Mouse (Mus musculus) neural tube, embryonic 13.5 days (tissue): ENCODE results near the gene Gm20388. TPM values are rescaled to one million over a fixed set of nuclear protein-coding genes. Genes with fewer than 3 reads are reported as not detected.

ENCODE experiments used
- ATAC-seq: fragments of 200-750 bp; cut with Nextera tagmentation; 2 replicates; pipeline ENCODE4 v1.8.0; 2017; ENCODE audit warnings: low read depth, mild to moderate bottlenecking, moderate TSS enrichment, moderate library complexity
- H3K27ac ChIP-seq: fragments of 300-500 bp; sonication (generic); replicated peaks from 2 replicates; pipeline ENCODE4 v1.5.1; 2015; ENCODE audit warnings: moderate library complexity, mild to moderate bottlenecking, inconsistent platforms
- H3K27me3 ChIP-seq: fragments of 300-500 bp; sonication (generic); 2 replicates; pipeline ENCODE4 v1.6.1; 2015; ENCODE audit warnings: mild to moderate bottlenecking, inconsistent platforms
- H3K36me3 ChIP-seq: fragments of 300-500 bp; sonication (generic); 2 replicates; pipeline ENCODE4 v1.6.1; 2015; ENCODE audit warnings: mild to moderate bottlenecking, inconsistent platforms
- H3K4me1 ChIP-seq: fragments of 300-500 bp; sonication (generic); replicated peaks from 2 replicates; pipeline ENCODE4 v1.6.1; 2015; ENCODE audit warnings: inconsistent platforms
- H3K4me2 ChIP-seq: fragments of 300-500 bp; sonication (generic); 2 replicates; pipeline ENCODE4 v1.6.1; 2015; ENCODE audit warnings: inconsistent platforms, mild to moderate bottlenecking, moderate library complexity
- H3K4me3 ChIP-seq: fragments of 300-500 bp; sonication (generic); 2 replicates; pipeline ENCODE4 v1.5.1; 2015; ENCODE audit warnings: mild to moderate bottlenecking, inconsistent platforms
- H3K9ac ChIP-seq: fragments of 300-500 bp; sonication (generic); 2 replicates; pipeline ENCODE4 v1.6.1; 2015; ENCODE audit warnings: moderate library complexity, mild to moderate bottlenecking, inconsistent platforms
- H3K9me3 ChIP-seq: fragments of 300-500 bp; sonication (generic); 2 replicates; pipeline ENCODE4 v1.6.1; 2016; ENCODE audit warnings: inconsistent platforms
- WGBS: fragments of 180-500 bp; shearing (Covaris S2); methylation state at CpG from one replicate; pipeline ENCODE4 v1.1.7; 2015; 5-methylcytosine and 5-hydroxymethylcytosine counted together
- polyA plus RNA-seq: library from polyadenylated mRNA; unstranded; fragments of >200 nt; fragmentation: Nextera tagmentation; extraction: Ambion mirVana; gene quantifications from 2 replicates; pipeline ENCODE4 v1.2.1, GENCODE M21; 2015

Gm20388 gene
- polyA plus RNA-seq, 1 experiment from 2014 or later = 0.27 TPM

DNA sequence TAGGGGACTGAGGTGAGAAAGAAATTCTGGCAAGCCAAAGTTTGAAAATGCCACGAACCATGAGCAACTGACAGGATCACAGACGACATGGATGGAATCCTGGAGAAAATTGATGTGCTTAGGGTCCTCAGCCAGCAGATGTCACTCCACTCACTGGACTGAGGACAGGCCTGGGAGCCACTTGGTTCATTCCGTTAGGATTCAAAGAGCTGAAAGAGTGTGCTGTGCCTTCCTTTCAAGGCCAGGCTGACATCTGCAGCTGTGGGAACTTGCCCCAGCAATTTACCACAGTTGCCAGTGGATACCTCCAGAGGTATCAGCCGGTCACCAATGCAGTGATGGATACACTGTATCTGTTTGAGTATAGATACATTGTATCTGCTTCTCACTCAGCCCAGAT lies 3854.0 kb downstream of the Gm20388 start:
- H3K36me3 ChIP-seq = no peaks in the 10 kb centered on the region
- H3K9me3 ChIP-seq = no peaks in the 10 kb centered on the region
- H3K4me1 ChIP-seq = peaks cover 48% of the 10 kb centered on the region
- H3K9ac ChIP-seq = no peak overlapping the region
- WGBS = 37% methylated on average over 4 of the region's 4 CpGs
- H3K27ac ChIP-seq = no peak overlapping the region
- ATAC-seq = no peak
- peaks cover 4% of the 10 kb centered on the region; the same call in 1 of the 2 replicates for H3K27me3 ChIP-seq
- H3K4me3 ChIP-seq = no peak overlapping the region
- no peak overlapping the region for H3K4me2 ChIP-seq

DNA sequence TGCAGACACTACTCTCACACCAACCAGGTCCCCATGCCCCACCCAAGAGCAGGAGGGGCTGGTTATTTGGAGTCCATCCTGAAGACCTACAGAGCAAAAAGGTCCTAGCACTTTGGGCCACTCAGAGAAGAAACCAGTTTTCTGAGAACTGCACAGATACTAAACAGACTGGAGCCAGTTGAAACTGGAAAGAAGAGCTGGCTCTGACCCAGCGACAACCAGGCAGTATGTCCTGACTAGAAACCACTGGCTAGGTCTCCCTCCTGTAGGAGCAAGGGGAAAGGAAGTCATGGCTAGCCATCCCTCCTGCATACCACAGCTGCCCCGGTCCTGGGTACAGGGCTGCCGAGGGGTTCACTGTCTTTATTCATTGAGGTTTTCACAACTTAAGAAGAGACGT lies 3855.9 kb downstream of the Gm20388 start:
- no peaks in the 10 kb centered on the region for H3K36me3 ChIP-seq
- 86% methylated on average over 4 of the region's 4 CpGs for WGBS
- H3K4me2 ChIP-seq = no peak overlapping the region
- peaks cover 4% of the 10 kb centered on the region; the same call in 1 of the 2 replicates for H3K27me3 ChIP-seq
- no peak overlapping the region for H3K4me3 ChIP-seq
- peaks cover 30% of the 10 kb centered on the region for H3K4me1 ChIP-seq
- no peaks in the 10 kb centered on the region for H3K9me3 ChIP-seq
- no peak overlapping the region for H3K27ac ChIP-seq
- no peak overlapping the region for H3K9ac ChIP-seq
- ATAC-seq = no peak

DNA sequence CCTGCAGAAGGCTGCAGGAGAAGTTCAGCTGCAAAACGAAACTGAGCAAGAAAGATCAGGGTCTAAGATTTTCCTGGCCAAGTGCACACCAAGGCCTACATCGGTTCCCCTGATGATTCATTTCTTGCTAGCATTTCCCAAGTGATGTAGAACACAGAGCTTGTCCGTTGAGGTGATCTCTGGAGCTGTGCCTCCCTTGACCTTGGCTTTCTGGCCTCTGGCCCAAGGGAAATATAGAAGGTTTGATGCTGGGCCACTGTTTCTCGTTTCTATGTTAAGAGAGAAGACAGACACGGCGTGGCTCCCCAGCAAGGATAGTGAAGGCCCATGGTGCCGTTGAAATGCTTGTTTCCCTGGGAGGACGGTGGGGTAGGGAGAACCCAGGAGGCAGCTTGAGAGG lies 3857.2 kb downstream of the Gm20388 start:
- Histone ChIP-seq H3K27me3 (peaks cover 4% of the 10 kb centered on the region; the same call in 1 of the 2 replicates), H3K9ac (no peak overlapping the region), H3K36me3 (no peaks in the 10 kb centered on the region), H3K27ac (no peak overlapping the region), H3K4me2 (no peak overlapping the region), H3K4me1 (peaks cover 16% of the 10 kb centered on the region), H3K9me3 (no peaks in the 10 kb centered on the region), H3K4me3 (no peak overlapping the region)
- WGBS = 81% methylated on average over 8 of the region's 8 CpGs
- no peak for ATAC-seq

DNA sequence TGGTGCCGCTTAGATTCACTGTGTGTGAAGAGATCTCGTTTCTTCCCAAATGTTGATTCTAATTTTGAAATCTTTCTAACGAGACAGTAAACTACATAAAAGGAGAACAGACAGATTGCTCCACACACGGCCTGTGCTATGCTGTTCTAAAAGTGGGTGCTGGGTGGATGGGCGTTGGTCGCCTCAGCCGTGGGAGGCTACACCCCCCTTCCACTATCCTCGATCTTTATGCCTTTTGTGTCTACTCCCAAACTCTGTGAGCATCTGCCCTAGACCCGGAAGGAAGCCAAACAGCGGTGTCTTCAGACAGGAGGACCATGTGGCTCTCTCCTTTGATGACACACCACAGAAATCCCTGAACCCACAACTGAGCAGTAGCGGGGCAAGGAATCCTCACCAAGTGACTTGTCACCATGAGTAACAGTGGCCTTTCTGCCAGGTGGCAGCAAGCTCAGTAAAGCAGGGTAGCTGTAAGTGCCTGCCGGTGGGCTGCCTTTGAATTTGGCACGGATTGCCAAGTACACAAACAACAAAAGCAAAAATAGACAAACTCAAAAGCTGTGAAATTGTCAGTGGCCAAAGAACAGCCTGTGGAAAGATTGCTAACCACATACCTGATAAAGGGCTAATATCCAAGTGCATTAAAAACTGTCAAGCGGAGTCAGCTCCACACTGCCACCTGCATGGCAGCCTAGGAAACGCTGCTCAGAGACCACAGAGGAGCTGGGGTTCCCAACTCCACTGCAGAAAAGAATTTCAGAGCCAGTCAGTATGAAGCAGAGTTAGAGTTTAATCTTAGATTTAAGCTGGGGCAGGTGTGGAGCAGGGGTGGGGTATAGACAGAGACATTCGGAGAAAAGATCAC lies 3858.1 kb downstream of the Gm20388 start:
- Histone ChIP-seq H3K27ac (no peak overlapping the region), H3K4me1 (peaks cover 11% of the 10 kb centered on the region), H3K36me3 (no peaks in the 10 kb centered on the region), H3K4me3 (no peak overlapping the region), H3K9ac (no peak overlapping the region), H3K4me2 (no peak overlapping the region), H3K27me3 (peaks cover 4% of the 10 kb centered on the region; the same call in 1 of the 2 replicates), H3K9me3 (no peaks in the 10 kb centered on the region)
- ATAC-seq = no peak
- WGBS = 65% methylated on average over 16 of the region's 16 CpGs

DNA sequence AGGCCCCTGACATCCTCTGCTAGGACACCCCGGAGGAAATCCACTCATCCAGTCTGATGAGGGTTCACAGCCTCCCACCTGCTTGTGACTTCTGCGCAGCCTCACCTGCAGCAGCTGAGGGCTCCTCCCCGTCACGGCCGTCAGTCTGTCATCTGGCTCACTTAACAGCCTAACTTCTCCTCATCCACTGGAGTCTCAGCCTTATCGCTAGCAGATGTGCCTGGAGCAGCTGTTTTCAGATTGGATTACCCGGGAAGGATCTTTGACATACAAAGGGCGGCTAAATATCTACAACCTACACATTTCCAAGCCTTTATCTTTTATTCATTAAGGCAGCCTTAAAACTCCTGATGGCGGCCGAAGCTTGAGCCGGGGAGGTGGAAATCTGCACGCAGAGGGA lies 3862.8 kb downstream of the Gm20388 start:
- H3K4me2 ChIP-seq = no peak overlapping the region
- no peak overlapping the region for H3K9ac ChIP-seq
- 0 out of 2 replicates have a peak, but pooled peaks cover 4% of the 10 kb centered on the region for H3K4me1 ChIP-seq
- no peak overlapping the region for H3K4me3 ChIP-seq
- H3K27ac ChIP-seq = no peak overlapping the region
- peaks cover 2% of the 10 kb centered on the region; the same call in 1 of the 2 replicates for H3K27me3 ChIP-seq
- 67% methylated on average over 12 of the region's 12 CpGs for WGBS
- ATAC-seq = no peak
- H3K36me3 ChIP-seq = no peaks in the 10 kb centered on the region
- H3K9me3 ChIP-seq = no peaks in the 10 kb centered on the region

DNA sequence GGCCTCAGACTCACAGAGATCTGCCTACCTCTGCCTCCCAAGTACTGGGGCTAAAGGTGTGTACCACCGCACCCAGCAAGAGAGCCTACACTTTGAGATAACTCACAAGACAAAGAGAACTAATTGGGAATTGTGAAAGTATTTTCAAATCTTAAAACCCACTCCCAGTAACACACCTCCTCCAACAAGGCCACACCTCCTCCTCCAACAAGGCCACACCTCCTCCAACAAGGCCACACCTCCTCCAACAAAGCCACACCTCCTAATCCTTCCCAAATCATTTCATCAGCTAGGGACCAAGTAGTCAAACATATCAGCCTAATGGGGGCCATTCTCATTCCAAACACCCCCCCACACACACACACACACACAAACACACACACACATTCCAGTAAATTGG lies 3863.8 kb downstream of the Gm20388 start:
- Histone ChIP-seq H3K4me2 (no peak overlapping the region), H3K27ac (no peak overlapping the region), H3K36me3 (no peaks in the 10 kb centered on the region), H3K9ac (no peak overlapping the region), H3K9me3 (no peaks in the 10 kb centered on the region), H3K4me1 (0 out of 2 replicates have a peak, but pooled peaks cover 4% of the 10 kb centered on the region), H3K27me3 (no peaks in the 10 kb centered on the region), H3K4me3 (no peak overlapping the region)
- 95% methylated on average over 1 of the region's 1 CpGs for WGBS
- no peak for ATAC-seq

DNA sequence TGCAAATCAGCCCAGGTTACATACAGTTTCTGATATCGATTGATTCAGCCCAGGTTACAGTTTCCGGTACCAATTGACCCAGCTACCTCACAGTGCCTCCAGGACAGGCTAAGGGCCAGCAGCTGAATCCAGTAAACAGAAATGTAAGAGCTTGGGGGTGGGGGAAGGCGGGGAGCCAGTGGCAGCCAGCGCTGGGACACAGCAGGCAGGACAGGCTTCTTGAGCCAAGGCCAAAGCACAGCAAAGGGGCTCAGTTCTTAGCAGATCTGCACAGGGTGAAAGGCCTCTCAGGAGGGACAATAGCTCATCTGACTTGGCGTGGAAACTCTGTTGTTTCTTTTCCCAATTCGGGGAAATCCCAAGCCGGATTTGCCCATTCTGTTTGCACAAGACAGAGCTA lies 3866.7 kb downstream of the Gm20388 start:
- no peak overlapping the region for H3K27ac ChIP-seq

DNA sequence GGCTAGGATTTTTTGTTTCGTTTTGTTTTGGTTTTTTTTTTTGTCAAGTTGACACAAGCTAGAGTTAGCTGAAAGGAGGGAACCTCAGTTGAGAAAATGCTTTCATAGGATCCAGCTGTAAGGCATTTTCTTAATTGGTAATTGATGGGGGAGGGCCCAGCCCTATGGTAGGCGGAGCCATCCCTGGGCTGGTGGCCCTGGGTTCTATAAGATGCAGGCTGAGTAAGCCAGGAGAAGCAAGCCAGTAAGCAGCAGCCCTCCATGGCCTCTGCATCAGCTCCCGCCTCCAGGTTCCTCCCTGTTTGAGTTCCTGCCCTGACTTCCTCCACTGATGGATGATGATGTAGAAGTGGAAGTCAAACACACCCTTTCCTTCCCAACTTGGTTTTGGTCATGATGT lies 3869.8 kb downstream of the Gm20388 start:
- no peak for ATAC-seq
- Histone ChIP-seq H3K36me3 (no peaks in the 10 kb centered on the region), H3K9ac (no peak overlapping the region), H3K27ac (no peak overlapping the region), H3K4me3 (no peak overlapping the region), H3K27me3 (no peaks in the 10 kb centered on the region), H3K4me2 (no peak overlapping the region), H3K4me1 (peaks cover 12% of the 10 kb centered on the region), H3K9me3 (no peaks in the 10 kb centered on the region)
- WGBS = 64% methylated on average over 3 of the region's 3 CpGs

More for the DNA sequence above, 3866.7 kb downstream of the Gm20388 start:
- no peaks in the 10 kb centered on the region for H3K9me3 ChIP-seq
- H3K9ac ChIP-seq = no peak overlapping the region
- no peak overlapping the region for H3K4me2 ChIP-seq
- no peaks in the 10 kb centered on the region for H3K27me3 ChIP-seq
- H3K4me1 ChIP-seq = peaks cover 11% of the 10 kb centered on the region
- 53% methylated on average over 7 of the region's 7 CpGs for WGBS
- no peak for ATAC-seq
- no peak overlapping the region for H3K4me3 ChIP-seq
- H3K36me3 ChIP-seq = no peaks in the 10 kb centered on the region

DNA sequence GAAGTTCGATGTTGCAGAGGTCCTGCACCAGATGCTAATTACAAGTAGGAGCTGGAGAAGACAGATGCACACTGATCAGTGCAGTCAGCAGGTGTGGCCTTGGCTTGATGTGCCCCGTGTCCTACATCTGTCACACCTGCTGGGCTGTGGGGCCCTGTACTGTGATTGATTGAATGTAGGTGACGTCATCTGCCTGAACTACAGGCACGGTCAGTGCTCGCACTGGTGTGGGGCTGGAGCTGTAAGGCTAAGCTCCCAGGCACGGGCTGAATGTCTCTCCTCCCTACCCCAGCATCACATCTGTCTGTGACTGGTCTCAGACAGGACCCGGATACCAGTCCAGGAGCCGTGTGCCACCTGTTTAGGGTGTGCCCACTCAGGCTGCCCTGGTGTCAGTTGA lies 3870.6 kb downstream of the Gm20388 start:
- no peak for ATAC-seq
- Histone ChIP-seq H3K4me1 (peaks cover 12% of the 10 kb centered on the region), H3K27ac (no peak overlapping the region), H3K27me3 (no peaks in the 10 kb centered on the region), H3K9me3 (no peaks in the 10 kb centered on the region), H3K4me2 (no peak overlapping the region), H3K4me3 (no peak overlapping the region), H3K36me3 (no peaks in the 10 kb centered on the region), H3K9ac (no peak overlapping the region)
- whole genome bisulfite sequencing = 36% methylated on average over 8 of the region's 8 CpGs

DNA sequence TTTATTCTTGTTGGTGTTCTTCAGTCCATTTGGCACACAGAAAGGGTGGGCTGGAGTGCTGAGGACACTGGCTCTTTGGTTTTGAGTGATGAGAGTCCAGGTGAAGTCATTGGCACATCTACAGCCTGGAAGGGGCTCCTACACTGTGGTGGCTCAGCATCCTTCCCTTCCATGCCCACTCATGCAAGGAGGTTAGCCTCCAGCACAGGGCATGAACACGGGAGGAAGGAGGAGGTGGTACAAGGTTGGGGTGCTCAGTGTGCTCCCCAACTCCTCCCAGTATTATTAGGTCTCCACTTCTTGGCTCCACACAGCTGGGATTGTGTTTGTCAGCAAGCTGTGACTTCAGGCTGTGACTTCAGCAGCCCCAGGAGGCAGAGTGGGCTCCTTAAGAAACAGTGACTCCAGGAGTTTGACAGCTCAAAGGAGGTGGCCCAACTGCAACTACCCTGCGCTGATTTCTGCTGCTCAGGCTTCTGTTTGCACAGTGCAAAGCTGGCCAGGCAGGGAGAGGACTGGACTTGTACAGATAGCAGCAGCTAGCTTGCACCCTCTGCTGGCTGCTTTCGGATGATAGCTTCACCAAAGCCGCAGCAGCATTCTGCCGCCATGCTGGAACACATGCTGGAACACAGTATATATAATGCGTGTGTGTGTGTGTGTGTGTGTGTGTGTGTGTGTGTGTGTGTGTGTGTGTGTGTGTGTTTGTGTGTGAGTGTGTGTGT lies 3873.0 kb downstream of the Gm20388 start:
- peak; percentile 93 for ATAC-seq

DNA sequence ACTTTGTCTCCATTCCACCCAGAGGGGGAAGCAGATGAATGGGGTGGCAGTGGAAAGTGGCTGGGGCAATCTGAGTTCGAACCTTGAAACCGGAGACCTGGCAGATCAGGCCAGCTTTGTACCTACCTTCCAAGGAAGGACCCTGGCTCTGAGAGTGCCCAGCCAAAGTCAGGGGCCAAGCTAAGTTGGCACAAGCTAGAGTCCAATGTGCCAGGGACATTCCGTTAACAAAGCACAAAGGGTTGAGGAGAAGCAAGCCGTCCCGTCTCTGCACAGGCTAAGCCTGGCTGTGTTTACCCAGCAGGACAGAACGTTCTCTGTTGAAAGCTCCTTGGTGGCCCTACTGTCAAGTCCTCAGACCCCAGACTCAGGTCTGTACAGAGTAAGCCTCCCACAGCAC lies 3875.5 kb downstream of the Gm20388 start:
- no peak overlapping the region for H3K27ac ChIP-seq
- H3K27me3 ChIP-seq = 0 out of 2 replicates have a peak, but pooled peaks cover 4% of the 10 kb centered on the region
- 80% methylated on average over 6 of the region's 6 CpGs for WGBS
- no peak overlapping the region for H3K4me3 ChIP-seq
- no peaks in the 10 kb centered on the region for H3K36me3 ChIP-seq
- no peak overlapping the region for H3K9ac ChIP-seq
- H3K4me2 ChIP-seq = no peak overlapping the region
- H3K9me3 ChIP-seq = no peaks in the 10 kb centered on the region
- ATAC-seq = no peak
- peaks cover 15% of the 10 kb centered on the region for H3K4me1 ChIP-seq

More for the DNA sequence above, 3873.0 kb downstream of the Gm20388 start:
- H3K36me3 ChIP-seq = no peaks in the 10 kb centered on the region
- no peaks in the 10 kb centered on the region for H3K9me3 ChIP-seq
- H3K27ac ChIP-seq = no peak overlapping the region
- no peaks in the 10 kb centered on the region for H3K27me3 ChIP-seq
- H3K4me3 ChIP-seq = no peak overlapping the region
- WGBS = 9% methylated on average over 6 of the region's 6 CpGs
- H3K9ac ChIP-seq = 0 out of 2 replicates have a peak overlapping the region, but pooled peaks have one; percentile 26
- no peak overlapping the region for H3K4me2 ChIP-seq
- H3K4me1 ChIP-seq = peaks cover 12% of the 10 kb centered on the region

DNA sequence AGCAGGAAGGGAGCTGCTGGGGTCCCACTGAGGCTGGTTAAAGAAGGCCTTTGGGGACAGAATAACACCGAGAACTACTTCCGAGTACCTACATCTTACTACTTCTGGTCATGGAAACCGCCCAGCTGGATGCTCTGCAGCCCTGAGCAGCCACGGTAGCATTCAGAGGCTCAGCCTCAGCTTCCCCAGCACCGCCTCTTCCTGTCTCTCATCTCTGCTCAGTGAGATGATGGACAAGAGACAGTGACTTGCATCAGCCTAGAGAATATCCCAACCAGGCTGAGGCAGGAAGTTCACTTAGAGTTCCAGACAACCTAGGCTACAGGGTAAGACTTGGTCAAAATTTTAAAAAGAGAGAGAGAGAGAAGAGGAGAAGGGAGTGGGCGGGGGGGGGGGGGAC lies 3876.0 kb downstream of the Gm20388 start:
- H3K4me3 ChIP-seq = no peak overlapping the region
- H3K36me3 ChIP-seq = no peaks in the 10 kb centered on the region
- 71% methylated on average over 6 of the region's 6 CpGs for WGBS
- no peak overlapping the region for H3K4me2 ChIP-seq
- no peak overlapping the region for H3K27ac ChIP-seq
- H3K27me3 ChIP-seq = 0 out of 2 replicates have a peak, but pooled peaks cover 4% of the 10 kb centered on the region
- H3K4me1 ChIP-seq = peaks cover 17% of the 10 kb centered on the region
- no peak for ATAC-seq
- H3K9ac ChIP-seq = no peak overlapping the region
- no peaks in the 10 kb centered on the region for H3K9me3 ChIP-seq
